Mouse (Mus musculus) urinary bladder, postnatal 10 days (tissue): ENCODE measurements around the gene Melk.

Source experiments
- DNase-seq: peaks from one replicate; pipeline ENCODE4 v3.0.0; 2022; ENCODE audit warnings: low spot score

Melk gene

GRCm38 (mm10) chr4:44327976-44328375 lies 27.3 kb downstream of the Melk start:
- DNase-seq = no peak

DNA sequence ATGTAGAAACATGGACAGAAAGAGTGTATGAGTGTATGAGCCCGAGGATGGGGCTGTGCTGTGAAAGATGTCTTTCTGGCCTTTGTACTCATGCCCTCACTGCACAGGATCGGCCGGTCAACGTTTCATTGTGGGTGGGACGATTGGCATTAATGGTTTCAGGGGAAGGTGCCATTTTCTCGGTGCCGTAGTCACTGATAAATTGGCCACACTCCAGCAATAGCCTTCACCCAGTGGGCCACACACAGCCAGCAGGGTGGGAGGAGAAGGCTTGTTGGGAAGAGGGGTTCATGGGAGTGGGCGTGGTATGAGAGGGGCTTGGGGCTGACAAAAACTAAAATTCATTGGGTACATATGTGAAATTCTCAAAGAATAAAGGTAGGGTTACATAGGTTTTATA lies 34.3 kb downstream of the Melk start:
- no peak for DNase-seq

- DNase-seq = no peak
Measured at GRCm38 (mm10) chr4:44361670-44362069, 61.0 kb downstream of the Melk start.

GRCm38 (mm10) chr4:44363434-44364013 lies 62.8 kb downstream of the Melk start:
- DNase-seq = no peak

DNA sequence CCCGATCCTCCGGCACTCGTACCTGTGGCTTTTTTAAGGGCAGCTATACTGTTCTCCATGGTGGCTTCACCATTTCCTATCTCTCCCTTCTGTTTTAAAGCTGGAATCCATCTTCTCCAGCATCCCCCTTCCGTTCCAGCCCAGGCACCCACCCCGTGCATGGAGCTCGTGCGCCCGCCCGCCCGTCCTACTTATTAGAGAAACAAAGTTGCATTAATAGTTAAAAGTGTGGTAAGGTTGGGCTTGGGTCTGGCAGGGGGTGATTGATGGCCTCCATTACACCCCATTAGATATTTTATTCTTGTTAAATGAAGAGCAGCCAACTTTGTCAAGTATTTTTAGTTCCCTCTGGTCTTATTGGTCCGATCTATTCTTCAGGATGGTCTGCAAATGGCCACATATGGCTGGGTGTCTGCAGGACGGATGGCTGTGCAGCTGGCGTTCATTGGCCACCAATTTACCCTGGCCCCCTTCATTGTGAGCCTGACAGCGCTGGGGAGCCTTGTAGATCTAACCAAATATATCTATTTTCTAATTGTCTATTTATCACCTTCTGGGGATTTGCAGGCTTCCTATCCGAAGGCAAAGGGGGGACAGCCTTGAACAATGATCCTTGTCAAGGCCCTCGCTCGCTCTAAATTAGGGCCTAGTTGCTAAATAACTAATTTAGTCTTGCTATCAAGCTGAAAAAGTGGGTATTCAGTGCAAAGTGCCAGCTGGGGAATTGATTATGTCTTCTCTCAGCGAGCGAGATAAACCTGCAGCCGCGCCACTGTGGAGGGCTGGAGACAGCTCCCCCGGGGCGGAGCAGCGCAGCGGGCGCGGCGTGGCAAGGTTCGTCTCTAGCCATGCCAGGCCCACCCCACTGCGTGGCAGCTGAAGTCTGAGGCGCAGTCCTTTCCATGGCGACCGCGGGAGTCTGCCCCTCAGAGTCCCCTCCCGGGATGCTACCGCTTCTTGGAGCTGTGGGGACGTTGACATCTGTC lies 91.8 kb downstream of the Melk start:
- DNase-seq = no peak

DNA sequence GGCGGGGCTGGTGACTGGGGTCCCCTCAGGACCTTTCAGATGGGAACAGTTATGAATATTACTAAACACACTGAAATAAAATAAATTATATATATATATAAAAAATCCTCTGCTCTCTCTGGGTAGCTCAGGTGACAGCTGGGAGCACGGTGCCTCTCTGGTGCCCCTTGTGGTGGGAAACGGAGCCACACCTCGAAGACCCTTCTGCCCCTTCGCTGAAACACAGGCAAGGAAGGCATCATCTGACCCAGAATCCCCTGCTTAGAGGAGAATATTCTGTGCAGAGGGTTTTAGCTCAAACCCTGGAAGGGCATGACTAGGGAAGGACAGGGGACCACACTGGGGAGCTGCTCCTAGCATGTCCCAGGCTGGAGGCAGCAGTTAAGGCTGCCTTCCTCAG lies 101.9 kb downstream of the Melk start:
- no peak for DNase-seq

GRCm38 (mm10) chr4:44404487-44404886 lies 103.8 kb downstream of the Melk start:
- DNase-seq = no peak
